Mouse (Mus musculus) MEL (cell line): ENCODE results near the gene Fyco1. TPM values are rescaled to one million over a fixed set of nuclear protein-coding genes. Genes with fewer than 3 reads are reported as not detected.
A peak's percentile ranks its signal among the peaks of the same experiment; 100 is the strongest.

ENCODE experiments used
- DNase-seq: peaks from one replicate; pipeline ENCODE4 v3.0.0; 2011; ENCODE audit warnings: low read depth, low spot score
- H3K27ac ChIP-seq: 2 replicates; pipeline ENCODE4 v1.5.1; 2012; ENCODE audit warnings: low read depth, mild to moderate bottlenecking, control low read depth, low read length, moderate library complexity; ENCODE audit not compliant: control insufficient read depth
- H3K27me3 ChIP-seq, 2 experiments: fragments of 150-350 bp in 1 of 2; sonication (generic) in 1 of 2; 2 replicates each; pipeline ENCODE4 v1.6.1; 2012; ENCODE audit warnings: low read length in 2 of 2, mild to moderate bottlenecking in 2 of 2, improper control_type of control experiment in 1 of 2, moderate library complexity in 1 of 2; ENCODE audit not compliant: insufficient read depth in 2 of 2, control insufficient read depth in 1 of 2
- H3K36me3 ChIP-seq, 2 experiments: 2 replicates each; pipeline ENCODE4 v1.6.1; 2012 to 2014; ENCODE audit warnings: low read length in 2 of 2, improper control_type of control experiment in 1 of 2, inconsistent platforms in 1 of 2, mild to moderate bottlenecking in 1 of 2; ENCODE audit not compliant: insufficient read depth in 2 of 2, control insufficient read depth in 1 of 2
- H3K4me1 ChIP-seq, 2 experiments: fragments of 150-350 bp in 1 of 2; sonication (generic) in 1 of 2; 2 replicates each; pipeline ENCODE4 v1.6.1; 2012; ENCODE audit warnings: low read length in 2 of 2, improper control_type of control experiment in 1 of 2, mild to moderate bottlenecking in 1 of 2; ENCODE audit not compliant: insufficient read depth in 2 of 2, control insufficient read depth in 1 of 2
- H3K4me3 ChIP-seq, 2 experiments: fragments of 150-350 bp in 1 of 2; sonication (generic) in 1 of 2; 2 replicates each; pipeline ENCODE4 v1.5.1; 2012; ENCODE audit warnings: low read depth in 2 of 2, low read length in 2 of 2, mild to moderate bottlenecking in 2 of 2, moderate library complexity in 2 of 2, control low read depth in 1 of 2, improper control_type of control experiment in 1 of 2; ENCODE audit not compliant: control insufficient read depth in 1 of 2, insufficient read depth in 1 of 2
- H3K79me2 ChIP-seq: 2 replicates; pipeline ENCODE4 v1.6.1; 2012; ENCODE audit warnings: mild to moderate bottlenecking, low read length, moderate library complexity; ENCODE audit not compliant: control insufficient read depth, poor library complexity, insufficient read depth
- H3K9ac ChIP-seq: 2 replicates; pipeline ENCODE4 v1.6.1; 2012; ENCODE audit warnings: low read depth, mild to moderate bottlenecking, control low read depth, low read length, moderate library complexity; ENCODE audit not compliant: control insufficient read depth, poor library complexity, severe bottlenecking
- H3K9me3 ChIP-seq: fragments of 150-350 bp; sonication (generic); replicated peaks from 2 replicates; pipeline ENCODE4 v1.6.1; 2012; ENCODE audit warnings: mild to moderate bottlenecking, low read length, improper control_type of control experiment, moderate library complexity; ENCODE audit not compliant: insufficient read depth
- BHLHE40 ChIP-seq: IDR thresholded peaks from 2 replicates; pipeline ENCODE4 v1.6.1; 2012; ENCODE audit warnings: low read depth, mild to moderate bottlenecking, inconsistent platforms, low read length, improper control_type of control experiment, borderline replicate concordance
- CHD1 ChIP-seq: IDR thresholded peaks from 2 replicates; pipeline ENCODE4 v1.6.1; 2012; ENCODE audit warnings: low read depth, mild to moderate bottlenecking, inconsistent platforms, low read length, improper control_type of control experiment
- EP300 ChIP-seq, 2 experiments: IDR thresholded peaks; 2 replicates each; pipeline ENCODE4 v1.6.1; 2011; ENCODE audit warnings: improper control_type of control experiment in 2 of 2, low read length in 2 of 2, low read depth in 1 of 2, mild to moderate bottlenecking in 1 of 2
- GATA1 ChIP-seq: IDR thresholded peaks from 2 replicates; pipeline ENCODE4 v1.6.1; 2011; ENCODE audit warnings: low read depth, low read length, improper control_type of control experiment
- KAT2A ChIP-seq: conservative IDR thresholded peaks from 2 replicates; pipeline ENCODE4 v1.6.1; 2012; ENCODE audit warnings: low read depth, low read length, improper control_type of control experiment, inconsistent platforms
- MEF2A ChIP-seq: IDR thresholded peaks from 2 replicates; pipeline ENCODE4 v1.6.1; 2014; ENCODE audit warnings: low read depth, mild to moderate bottlenecking, inconsistent platforms, low read length, improper control_type of control experiment; ENCODE audit not compliant: poor library complexity, insufficient replicate concordance, severe bottlenecking; ENCODE audit errors: extremely low read depth
- MXI1 ChIP-seq: IDR thresholded peaks from 2 replicates; pipeline ENCODE4 v1.6.1; 2011; ENCODE audit warnings: mild to moderate bottlenecking, low read depth, low read length, improper control_type of control experiment
- MYB ChIP-seq: IDR thresholded peaks from 2 replicates; pipeline ENCODE4 v1.6.1; 2011; ENCODE audit warnings: mild to moderate bottlenecking, low read depth, low read length, improper control_type of control experiment
- MYC ChIP-seq: IDR thresholded peaks from 2 replicates; pipeline ENCODE4 v1.6.1; 2011; ENCODE audit warnings: low read depth, mild to moderate bottlenecking, low read length, improper control_type of control experiment, moderate library complexity
- RAD21 ChIP-seq: IDR thresholded peaks from 2 replicates; pipeline ENCODE4 v1.6.1; 2011; ENCODE audit warnings: mild to moderate bottlenecking, low read depth, low read length, improper control_type of control experiment
- RCOR1 ChIP-seq: IDR thresholded peaks from 2 replicates; pipeline ENCODE4 v1.6.1; 2012; ENCODE audit warnings: low read depth, mild to moderate bottlenecking, inconsistent platforms, low read length, improper control_type of control experiment
- TAL1 ChIP-seq: IDR thresholded peaks from 2 replicates; pipeline ENCODE4 v1.6.1; 2012; ENCODE audit warnings: mild to moderate bottlenecking, inconsistent platforms, low read length, moderate library complexity, mixed read lengths
- TBP ChIP-seq: IDR thresholded peaks from 2 replicates; pipeline ENCODE4 v1.8.0; 2011; ENCODE audit warnings: low read depth, low read length, improper control_type of control experiment
- USF1 ChIP-seq: IDR thresholded peaks from 2 replicates; pipeline ENCODE4 v1.6.1; 2014; ENCODE audit warnings: low read depth, mild to moderate bottlenecking, inconsistent platforms, low read length, improper control_type of control experiment, moderate library complexity
- ZC3H11A ChIP-seq: IDR thresholded peaks from 2 replicates; pipeline ENCODE4 v1.6.1; 2012; ENCODE audit warnings: low read depth, mild to moderate bottlenecking, inconsistent platforms, low read length, improper control_type of control experiment
- ZKSCAN1 ChIP-seq: IDR thresholded peaks from 2 replicates; pipeline ENCODE4 v1.6.1; 2012; ENCODE audit warnings: low read depth, mild to moderate bottlenecking, inconsistent platforms, low read length, improper control_type of control experiment, moderate library complexity
- ZNF384 ChIP-seq: IDR thresholded peaks from 2 replicates; pipeline ENCODE4 v1.6.1; 2012; ENCODE audit warnings: low read depth, mild to moderate bottlenecking, inconsistent platforms, low read length, improper control_type of control experiment
- polyA plus RNA-seq, 2 experiments: library from polyadenylated mRNA; stranded (reverse) in 1 of 2; unstranded in 1 of 2; fragments of >175 nt in 1 of 2; fragments of >200 nt in 1 of 2; gene quantifications; 2 replicates each; pipeline versions ENCODE4 v1.2.1 to v1.2.4; 2012; ENCODE audit warnings: low replicate concordance in 2 of 2, low read depth in 1 of 2; ENCODE audit not compliant: insufficient read length in 2 of 2, insufficient read depth in 1 of 2, missing spikeins in 1 of 2
- total RNA-seq: library from RNA; depleted of rRNA; stranded (reverse); fragments of 300-350 nt; gene quantifications from 2 replicates; pipeline ENCODE4 v1.2.3, GENCODE M21; 2012

Fyco1 gene
- total and polyA plus RNA-seq, 3 experiments, result 1.2 to 2.7 TPM; not detected in 1

- Histone ChIP-seq H3K27me3 (no peaks in the 10 kb centered on the region), H3K4me1 (no peaks in the 10 kb centered on the region), H3K27ac (no peak overlapping the region), H3K4me3 (no peak overlapping the region), H3K36me3 (peaks cover 0 to 4% of the 10 kb centered on the region in 2 experiments; a peak in 2 of 4 replicates), H3K79me2 (no peaks in the 10 kb centered on the region), H3K9me3 (no peaks in the 10 kb centered on the region), H3K9ac (no peak overlapping the region)
- no peak for DNase-seq
- no peak for TF ChIP-seq CHD1
- peak; percentile 8; the same call in 1 of the 2 replicates for TF ChIP-seq RCOR1
Observed at GRCm38 (mm10) chr9:123814326-123814725, 37.4 kb downstream of the Fyco1 start.

- Histone ChIP-seq H3K4me1 (no peaks in the 10 kb centered on the region; a peak in 1 of 4 replicates), H3K27ac (no peak overlapping the region), H3K27me3 (no peaks in the 10 kb centered on the region), H3K9me3 (no peaks in the 10 kb centered on the region), H3K4me3 (no peak overlapping the region), H3K9ac (no peak overlapping the region), H3K79me2 (no peaks in the 10 kb centered on the region), H3K36me3 (peaks cover 2 to 3% of the 10 kb centered on the region in 2 experiments; a peak in 3 of 4 replicates)
- no peak for TF ChIP-seq ZC3H11A
- TF ChIP-seq KAT2A, result no peak
- no peak for TF ChIP-seq EP300 (IDR thresholded peaks at IDR 0.05; ENCODE audit: low read depth in 1 of 2, low read length in 2 of 2)
- no peak for TF ChIP-seq GATA1
- no peak for TF ChIP-seq RAD21
- TF ChIP-seq MEF2A, result no peak
- TF ChIP-seq MYC, result no peak
- no peak for TF ChIP-seq ZKSCAN1
- no peak for TF ChIP-seq MXI1
- no peak for TF ChIP-seq TAL1
- no peak for TF ChIP-seq ZNF384
- no peak for DNase-seq
Observed at GRCm38 (mm10) chr9:123811831-123812230, 39.9 kb downstream of the Fyco1 start.

- no peaks in the 10 kb centered on the region for H3K27me3 ChIP-seq
- DNase-seq, result peak; percentile 24
- H3K4me3 ChIP-seq, result no peak overlapping the region
- no peak for TF ChIP-seq TBP
- peak in 1 of 2 experiments; percentile 7; a peak in 1 of 4 replicates for TF ChIP-seq EP300 (IDR thresholded peaks at IDR 0.05; ENCODE audit: low read depth in 1 of 2, low read length in 2 of 2)
- peak; percentile 50; the same call in 1 of the 2 replicates for TF ChIP-seq USF1
- no peak for TF ChIP-seq MYB
- peak; percentile 38; the same call in 1 of the 2 replicates for TF ChIP-seq BHLHE40
- TF ChIP-seq, all 39 proteins: peak for 3
- no peaks in the 10 kb centered on the region for H3K79me2 ChIP-seq
- no peak overlapping the region for H3K9ac ChIP-seq
- no peaks in the 10 kb centered on the region; a peak in 1 of 4 replicates for H3K4me1 ChIP-seq
- H3K27ac ChIP-seq, result no peak overlapping the region
- peaks cover 2 to 3% of the 10 kb centered on the region in 2 experiments; a peak in 3 of 4 replicates for H3K36me3 ChIP-seq
- no peaks in the 10 kb centered on the region for H3K9me3 ChIP-seq
Observed at GRCm38 (mm10) chr9:123808583-123808982, 43.1 kb downstream of the Fyco1 start.
